Mouse (Mus musculus) small intestine, adult 2 months (tissue): Measurements from ENCODE around the gene Selenof.

Source experiments
- CTCF ChIP-seq: fragments of 200-500 bp; IDR thresholded peaks from 2 replicates; pipeline ENCODE4 v1.5.1; 2012; ENCODE audit warnings: low read depth, mild to moderate bottlenecking, control low read depth, inconsistent platforms, low read length, moderate library complexity, mixed read lengths; ENCODE audit not compliant: insufficient replicate concordance, insufficient read length; ENCODE audit errors: extremely low read depth
- POLR2A ChIP-seq: fragments of 200-500 bp; IDR thresholded peaks from 2 replicates; pipeline ENCODE4 v1.6.1; 2012; ENCODE audit warnings: low read depth, mild to moderate bottlenecking, control low read depth, inconsistent platforms, low read length, moderate library complexity

- TF ChIP-seq POLR2A (no peak), CTCF (no peak)
These were observed 73.3 kb downstream of the Selenof start for GRCm38 (mm10) chr3:144643301-144643871.
